Mouse (Mus musculus) heart, adult 2 months (tissue): ENCODE results near the gene Hsdl2.

Experiments
- CTCF ChIP-seq: fragments of 200-600 bp; IDR thresholded peaks from 2 replicates; pipeline ENCODE4 v1.8.1; 2022; ENCODE audit warnings: antibody characterized with exemption, mild to moderate bottlenecking, moderate library complexity
- POLR2A ChIP-seq: fragments of 200-500 bp; IDR thresholded peaks from 2 replicates; pipeline ENCODE4 v1.6.1; 2011; ENCODE audit warnings: mild to moderate bottlenecking, low read depth, low read length, control low read depth; ENCODE audit not compliant: insufficient read depth

- no peak for TF ChIP-seq CTCF
- TF ChIP-seq POLR2A: no peak
Measured at GRCm38 (mm10) chr4:59666550-59667317, 85.4 kb downstream of the Hsdl2 start.
